Mouse (Mus musculus) macrophage (primary cell): ENCODE measurements around the gene Klhdc4. TPM values are rescaled to one million over a fixed set of nuclear protein-coding genes. Genes with fewer than 3 reads are reported as not detected.

ENCODE experiments used
- H3K27ac ChIP-seq: fragments of 350-480 bp; formaldehyde crosslinking; 2 replicates; pipeline ENCODE4 v1.9.0; 2021
- H3K36me3 ChIP-seq: fragments of 350-480 bp; formaldehyde crosslinking; 2 replicates; pipeline ENCODE4 v1.9.0; 2021; ENCODE audit errors: inconsistent target
- H3K4me3 ChIP-seq: fragments of 350-480 bp; formaldehyde crosslinking; 2 replicates; pipeline ENCODE4 v1.9.0; 2021; ENCODE audit errors: inconsistent target
- H3K79me2 ChIP-seq: fragments of 350-480 bp; formaldehyde crosslinking; 2 replicates; pipeline ENCODE4 v1.9.0; 2021; ENCODE audit errors: inconsistent target
- WGBS: methylation state at CpG from one replicate; pipeline ENCODE4 v1.1.7; 2026; ENCODE audit warnings: inconsistent platforms; ENCODE audit not compliant: missing documents; 5-methylcytosine and 5-hydroxymethylcytosine counted together
- polyA plus RNA-seq: library from polyadenylated mRNA; stranded (reverse); fragments of 250-400 nt; gene quantifications from 3 replicates; pipeline ENCODE4 v1.2.4, GENCODE M21; 2018; ENCODE audit warnings: inconsistent platforms

Gene Klhdc4
- polyA plus RNA-seq, 1 experiment from 2014 or later = 18.7 TPM

DNA sequence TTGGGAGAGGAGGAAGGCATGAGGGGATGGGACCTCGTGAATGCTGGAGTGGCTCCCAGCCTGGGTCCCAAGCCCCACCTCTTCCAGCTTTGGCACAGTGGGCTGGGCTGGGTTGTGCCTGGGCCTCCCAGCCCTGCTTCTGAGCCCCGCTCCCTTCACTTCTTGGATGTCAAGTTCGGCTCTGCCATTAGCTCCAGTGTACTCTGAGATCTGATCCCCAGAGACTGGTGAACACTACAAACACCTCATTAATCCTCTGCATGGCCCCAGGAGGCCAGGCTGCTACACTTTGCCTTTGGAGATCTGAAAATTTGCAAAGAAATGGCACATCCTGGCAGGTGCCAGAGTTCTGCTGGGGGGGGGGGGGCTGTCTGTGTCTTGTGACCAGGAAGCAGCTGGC is 60.3 kb downstream of the Klhdc4 start:
- Histone ChIP-seq H3K4me3 (no peak overlapping the region), H3K79me2 (no peaks in the 10 kb centered on the region), H3K36me3 (no peaks in the 10 kb centered on the region), H3K27ac (no peak overlapping the region)
- WGBS = 80% methylated on average over 3 of the region's 3 CpGs

DNA sequence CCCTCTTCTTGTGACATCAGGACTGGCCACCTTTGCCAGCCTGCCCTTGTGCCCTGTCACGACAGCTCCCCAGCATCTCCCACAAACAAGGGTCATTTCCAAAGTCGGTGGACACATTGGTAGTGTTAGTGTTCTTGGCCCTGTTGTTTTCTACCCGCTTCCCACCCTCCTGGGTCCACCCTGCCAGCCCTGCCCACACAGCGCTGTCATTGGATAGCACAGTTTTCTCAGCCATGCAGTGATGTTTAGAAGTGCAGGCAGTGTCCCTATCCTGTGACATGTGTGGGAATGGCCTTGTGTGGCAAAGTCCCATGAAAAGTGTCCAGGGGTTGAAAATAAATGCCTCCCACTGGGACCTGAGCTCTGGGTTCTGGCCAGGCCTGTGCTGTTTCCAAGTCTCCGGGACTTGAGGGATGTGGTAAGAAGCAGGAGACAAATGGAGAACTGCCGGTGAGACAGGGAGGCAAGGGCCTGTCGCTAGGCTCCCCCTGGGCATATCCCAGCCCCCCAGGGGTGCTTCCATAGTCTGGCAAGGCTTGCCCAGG is 63.7 kb downstream of the Klhdc4 start:
- H3K4me3 ChIP-seq = no peak overlapping the region
- H3K79me2 ChIP-seq = no peaks in the 10 kb centered on the region
- no peak overlapping the region for H3K27ac ChIP-seq
- no peaks in the 10 kb centered on the region for H3K36me3 ChIP-seq
- 78% methylated on average over 7 of the region's 7 CpGs for WGBS

DNA sequence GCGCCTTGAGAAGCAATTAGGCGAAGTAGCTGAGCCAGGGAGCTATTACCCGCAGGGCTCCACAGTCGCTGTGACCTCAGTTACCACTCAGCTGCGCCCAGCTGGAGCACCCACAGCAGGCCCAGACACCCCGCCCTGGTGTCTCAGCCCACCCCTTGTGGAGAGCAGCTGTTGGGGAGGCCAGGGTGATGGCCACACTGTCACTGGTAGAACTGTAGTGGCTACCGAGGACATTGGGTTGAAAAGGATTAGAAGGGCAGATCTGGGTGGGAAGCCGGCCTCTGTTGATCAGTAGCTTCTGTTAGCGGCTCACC is 65.7 kb downstream of the Klhdc4 start:
- Histone ChIP-seq H3K4me3 (no peak overlapping the region), H3K27ac (no peak overlapping the region)

DNA sequence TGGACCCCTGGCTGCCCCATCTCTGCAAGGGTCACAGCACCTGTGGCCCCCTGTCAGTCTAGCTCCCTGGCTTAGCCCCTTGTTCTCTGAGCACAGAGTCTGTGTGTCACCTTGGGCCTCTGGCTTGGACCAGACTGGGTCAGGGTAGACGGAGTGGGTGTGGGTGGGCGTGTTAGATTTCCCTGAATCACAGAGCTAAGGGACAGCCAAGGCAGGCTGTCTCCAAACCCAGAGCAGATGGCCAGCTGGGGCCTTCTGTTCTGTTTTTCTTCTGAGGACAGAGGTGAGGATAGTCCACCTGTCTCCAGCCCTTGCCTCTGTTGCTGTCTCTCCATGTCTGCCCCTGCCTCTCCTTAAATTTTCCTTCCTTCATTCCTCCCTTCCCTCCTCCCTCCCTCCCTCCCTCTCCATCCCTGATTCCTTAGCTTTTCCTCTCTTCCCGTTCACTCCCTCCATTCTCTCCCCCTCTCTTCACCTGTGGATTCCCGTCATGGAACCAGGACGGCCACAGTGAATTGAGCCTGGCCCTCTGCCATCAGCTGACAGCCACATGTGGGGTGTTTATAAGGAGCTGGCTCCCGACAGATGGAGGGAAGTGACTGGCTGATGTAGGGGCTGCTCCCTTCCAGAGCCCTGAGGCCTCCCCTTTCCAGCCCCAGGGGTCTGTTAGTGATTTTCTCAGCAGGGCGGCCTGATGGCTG is 66.2 kb downstream of the Klhdc4 start:
- Histone ChIP-seq H3K27ac (no peak overlapping the region), H3K79me2 (no peaks in the 10 kb centered on the region), H3K4me3 (no peak overlapping the region), H3K36me3 (no peaks in the 10 kb centered on the region)
- WGBS = 73% methylated on average over 7 of the region's 7 CpGs

More for the DNA sequence above, 65.7 kb downstream of the Klhdc4 start:
- no peaks in the 10 kb centered on the region for H3K36me3 ChIP-seq
- WGBS = 76% methylated on average over 9 of the region's 9 CpGs
- no peaks in the 10 kb centered on the region for H3K79me2 ChIP-seq

DNA sequence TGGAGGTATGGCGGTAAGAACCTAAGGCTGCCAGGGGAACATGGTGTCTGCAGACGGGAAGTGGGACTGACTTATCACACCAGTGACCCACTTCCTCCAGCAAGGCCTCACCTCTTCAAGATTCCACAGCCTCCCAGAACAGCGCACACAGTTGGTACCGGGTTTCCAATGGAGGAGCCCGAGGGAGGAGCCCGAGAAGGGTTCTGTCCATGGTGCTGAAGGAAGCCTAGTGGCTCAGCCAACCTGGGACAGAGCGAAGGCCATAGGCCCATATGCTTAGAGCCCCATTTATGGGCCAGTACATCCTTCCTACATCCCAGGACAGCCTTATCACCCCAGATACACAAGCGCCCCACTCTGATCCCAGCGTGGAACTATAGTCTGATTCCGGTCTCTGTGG is 67.9 kb downstream of the Klhdc4 start:
- 32% methylated on average over 8 of the region's 10 CpGs for WGBS
- Histone ChIP-seq H3K79me2 (no peaks in the 10 kb centered on the region), H3K36me3 (no peaks in the 10 kb centered on the region), H3K27ac (no peak overlapping the region), H3K4me3 (no peak overlapping the region)

DNA sequence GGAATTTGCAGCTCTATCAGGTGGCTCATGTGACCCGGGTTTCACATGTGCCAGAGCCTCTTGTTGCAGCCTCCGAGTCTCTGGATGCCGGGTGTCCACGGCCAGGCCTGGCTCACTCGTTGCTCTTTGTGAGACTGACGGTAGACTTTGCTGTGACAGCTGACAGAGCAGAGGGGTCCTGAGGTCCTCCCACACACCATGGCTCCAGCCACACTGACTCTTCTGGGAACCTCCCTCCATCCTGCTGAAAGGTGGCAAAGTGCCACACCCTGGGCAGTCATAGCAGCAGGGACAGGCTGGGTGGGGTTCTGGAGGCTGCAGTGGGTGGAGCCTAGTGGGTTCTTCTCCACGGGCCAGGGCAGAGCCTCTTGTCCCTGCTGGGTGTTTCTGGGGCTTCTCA is 68.9 kb downstream of the Klhdc4 start:
- Histone ChIP-seq H3K27ac (no peak overlapping the region), H3K36me3 (no peaks in the 10 kb centered on the region), H3K4me3 (no peak overlapping the region), H3K79me2 (no peaks in the 10 kb centered on the region)
- WGBS = 77% methylated on average over 7 of the region's 7 CpGs

DNA sequence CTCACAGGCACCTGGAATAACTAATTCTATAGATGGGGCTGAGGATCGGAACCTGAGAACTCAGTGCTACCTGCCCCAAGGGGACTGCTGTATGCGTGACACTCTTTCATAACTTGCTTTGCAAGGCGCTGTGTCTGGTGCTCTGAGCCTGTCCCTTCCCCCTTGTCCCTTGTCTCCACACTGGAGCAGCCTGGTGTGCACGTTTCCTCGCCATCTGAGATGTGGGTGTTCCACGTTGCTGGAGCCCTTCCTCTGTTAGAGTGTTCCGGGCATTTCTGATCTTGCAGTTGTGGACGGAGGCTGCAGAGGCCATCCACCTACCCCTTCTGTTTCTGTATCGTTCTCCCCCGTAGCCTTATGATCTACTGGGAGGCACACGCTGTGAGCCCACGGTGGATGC is 70.9 kb downstream of the Klhdc4 start:
- Histone ChIP-seq H3K27ac (no peak overlapping the region), H3K36me3 (no peaks in the 10 kb centered on the region), H3K79me2 (no peaks in the 10 kb centered on the region), H3K4me3 (no peak overlapping the region)
- WGBS = 74% methylated on average over 12 of the region's 12 CpGs

DNA sequence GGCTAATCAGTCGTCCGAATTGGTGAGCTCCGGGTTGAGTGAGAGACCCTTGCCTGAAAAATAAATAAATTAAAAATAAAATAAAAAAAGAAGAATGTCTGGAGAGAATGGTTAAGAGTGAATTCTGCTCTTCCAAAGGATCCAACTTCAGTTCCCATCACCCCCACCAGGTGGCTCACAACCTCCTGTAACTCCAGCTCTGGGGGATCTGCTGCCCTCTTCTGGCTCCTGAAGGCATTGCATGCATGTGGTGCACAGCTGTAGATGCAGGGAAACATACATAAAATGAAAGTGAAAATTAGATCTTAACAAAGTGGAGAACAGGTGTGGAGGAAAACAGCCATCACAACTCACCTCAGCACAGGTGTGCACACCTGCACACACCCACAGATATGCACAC is 78.0 kb downstream of the Klhdc4 start:
- 22% methylated on average over 3 of the region's 3 CpGs for WGBS
- no peak overlapping the region for H3K4me3 ChIP-seq

DNA sequence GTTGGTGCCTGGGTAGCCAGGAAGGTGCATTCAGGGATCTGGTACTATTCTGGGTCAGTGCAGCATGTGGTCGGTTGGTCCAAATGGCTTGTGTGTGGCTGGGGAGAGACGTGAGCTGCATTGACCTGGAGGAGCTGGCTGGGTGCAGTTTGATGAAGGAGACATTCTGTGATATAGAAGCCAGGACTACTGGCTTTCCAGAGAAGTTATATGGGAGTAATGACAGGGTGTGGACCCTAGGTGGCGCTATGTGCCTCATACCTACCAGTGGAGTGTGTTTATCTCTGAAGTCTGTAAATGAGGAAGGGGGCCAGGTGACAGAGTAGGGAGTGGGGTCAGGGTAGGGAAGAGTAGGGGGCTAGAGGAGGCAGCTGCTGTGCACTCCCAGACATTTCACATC is 78.9 kb downstream of the Klhdc4 start:
- no peaks in the 10 kb centered on the region for H3K36me3 ChIP-seq
- 29% methylated on average over 3 of the region's 3 CpGs for WGBS
- H3K27ac ChIP-seq = no peak overlapping the region
- H3K4me3 ChIP-seq = no peak overlapping the region
- no peaks in the 10 kb centered on the region for H3K79me2 ChIP-seq

More for the DNA sequence above, 78.0 kb downstream of the Klhdc4 start:
- Histone ChIP-seq H3K79me2 (no peaks in the 10 kb centered on the region), H3K27ac (no peak overlapping the region), H3K36me3 (no peaks in the 10 kb centered on the region)

DNA sequence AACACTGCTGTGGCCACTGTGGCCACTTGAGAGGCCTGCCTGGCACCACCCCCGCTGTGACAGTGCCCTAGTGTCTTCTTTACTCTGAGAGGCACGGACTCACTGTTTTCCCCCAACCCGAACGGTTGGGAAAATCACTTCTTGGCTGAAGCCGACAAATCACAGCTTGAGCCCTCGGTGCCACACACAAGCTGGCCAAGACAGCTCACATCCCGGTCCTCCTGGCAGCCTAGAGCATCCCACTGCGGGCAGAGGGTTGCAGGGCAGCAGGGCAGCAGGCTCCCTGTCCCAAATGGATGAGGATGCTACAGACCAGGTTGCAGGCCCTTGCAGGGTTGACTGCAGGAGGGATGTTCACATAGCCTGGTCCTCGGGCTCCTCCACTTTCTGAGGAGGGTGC is 79.9 kb downstream of the Klhdc4 start:
- Histone ChIP-seq H3K36me3 (no peaks in the 10 kb centered on the region), H3K27ac (no peak overlapping the region), H3K4me3 (no peak overlapping the region), H3K79me2 (no peaks in the 10 kb centered on the region)
- WGBS = 82% methylated on average over 9 of the region's 9 CpGs

Other genes starting within 250 kb of the Klhdc4 start
- gene Map1lc3b, start 239.2 kb downstream of the Klhdc4 start, polyA plus RNA-seq = 97.3 to 168 TPM (median 103 TPM) in 3 replicates
- 3.0 to 3.6 TPM (median 3.1 TPM) in 3 replicates for gene Zcchc14, start 176.7 kb downstream of the Klhdc4 start, polyA plus RNA-seq
- gene Jph3, start 99.9 kb downstream of the Klhdc4 start, polyA plus RNA-seq = 0.26 TPM in 1 of 3 replicates, not detected in the others
- gene Slc7a5, start 78.1 kb upstream of the Klhdc4 start, polyA plus RNA-seq = 0.98 to 9.9 TPM (median 1.2 TPM) in 3 replicates
- gene Car5a, start 115.3 kb upstream of the Klhdc4 start, polyA plus RNA-seq = not detected in 3 replicates
- gene Banp, start 120.2 kb upstream of the Klhdc4 start, polyA plus RNA-seq = 10.1 to 11.0 TPM (median 10.5 TPM) in 3 replicates